Mouse (Mus musculus) MN1 (cell line): ENCODE data around the gene Tmpo.

ENCODE experiments used
- DNase-seq: peaks from one replicate; pipeline ENCODE4 v3.0.0-alpha.2; 2016; ENCODE audit warnings: low spot score

Gene Tmpo

DNA sequence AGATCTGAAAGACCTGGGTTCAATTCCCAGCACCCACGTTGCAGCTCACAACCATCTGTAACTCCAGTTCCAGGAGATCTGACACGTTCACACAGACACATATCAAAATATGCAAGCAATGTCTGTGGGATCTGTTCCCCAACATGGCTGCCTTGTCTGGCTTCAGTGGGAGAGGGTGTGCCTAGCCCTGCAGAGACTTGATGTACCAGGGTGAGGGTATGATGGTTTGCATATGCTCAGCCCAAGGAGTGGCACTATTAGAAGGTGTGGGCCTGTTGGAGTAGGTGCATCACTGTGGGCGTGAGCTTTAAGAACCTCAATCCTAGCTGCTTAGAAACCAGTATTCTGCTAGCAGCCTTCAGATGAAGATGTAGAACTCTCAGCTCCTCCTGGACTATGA, 75.1 kb downstream of the Tmpo start:
- DNase-seq, result no peak

DNA sequence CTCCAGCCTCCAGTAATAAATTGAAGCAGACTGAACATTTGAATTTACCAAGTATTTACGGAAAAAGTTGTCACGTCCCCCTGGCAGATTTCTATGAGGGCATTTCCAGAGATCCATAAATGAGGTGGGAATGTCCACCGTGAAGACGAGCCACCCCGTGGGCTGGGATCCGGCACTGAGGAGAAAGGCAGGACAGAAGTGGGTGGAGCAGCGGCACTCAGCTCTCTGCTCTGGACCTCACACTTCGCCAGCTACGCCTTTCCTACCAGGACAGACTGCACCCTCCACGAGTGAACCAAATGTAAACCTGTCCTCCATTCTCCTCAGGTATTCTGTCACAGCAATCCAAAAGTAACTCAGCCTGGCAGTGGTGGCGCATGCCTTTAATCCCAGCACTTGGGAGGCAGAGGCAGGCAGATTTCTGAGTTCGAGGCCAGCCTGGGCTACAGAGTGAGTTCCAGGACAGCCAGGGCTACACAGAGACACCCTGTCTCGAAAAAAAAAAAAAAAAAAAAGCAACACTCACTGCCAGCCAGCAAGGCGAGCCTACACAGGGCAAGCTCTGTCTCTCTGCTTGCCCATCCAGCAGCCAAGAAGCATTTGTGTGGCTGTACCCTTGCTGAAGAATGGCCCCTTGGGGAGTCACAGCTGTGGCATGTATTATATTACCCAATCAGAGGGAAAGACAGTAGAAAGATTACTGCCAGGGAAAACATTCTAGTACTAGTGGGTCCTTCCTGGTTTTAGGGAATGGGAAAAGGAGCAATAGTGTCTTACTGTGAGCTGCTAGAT, 78.1 kb downstream of the Tmpo start:
- DNase-seq, result no peak

DNA sequence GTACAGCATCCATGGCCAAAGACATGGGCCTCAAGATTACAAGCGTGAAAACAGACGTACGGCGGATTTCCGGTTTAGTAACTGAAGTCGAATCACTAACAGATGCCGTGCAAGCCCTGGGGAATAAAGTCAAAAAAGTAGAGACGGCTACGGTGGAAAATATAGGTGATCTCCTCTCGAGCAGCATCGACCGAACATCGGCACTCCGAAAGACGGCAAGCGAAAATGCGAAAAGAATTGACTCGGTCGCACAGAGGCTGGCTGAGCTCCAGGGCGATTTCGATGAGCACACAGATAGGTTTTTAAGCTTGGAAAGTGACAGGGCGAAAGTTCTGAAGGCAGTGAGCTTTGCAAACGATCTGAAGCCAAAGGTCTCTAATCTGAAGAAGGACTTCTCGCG, 79.2 kb downstream of the Tmpo start:
- no peak for DNase-seq

DNA sequence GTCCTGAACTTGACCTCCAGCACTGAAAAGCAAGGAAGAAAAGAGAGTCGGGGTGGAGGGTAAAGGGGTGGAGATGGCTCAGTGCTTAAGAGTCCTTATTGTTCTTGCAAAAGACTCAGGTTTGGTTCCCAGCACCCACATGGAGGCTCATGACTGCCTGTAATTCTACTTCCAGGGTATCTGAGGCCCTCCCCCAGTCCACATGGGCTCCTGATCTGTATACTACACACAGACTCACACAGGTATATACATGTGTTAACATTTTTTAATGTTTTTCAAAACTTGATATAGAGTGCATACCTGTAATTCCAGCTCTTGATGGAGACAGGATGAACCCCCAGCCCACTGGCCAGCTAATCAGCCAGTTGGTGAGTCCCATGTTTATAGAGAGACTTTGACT, 81.0 kb downstream of the Tmpo start:
- no peak for DNase-seq

DNA sequence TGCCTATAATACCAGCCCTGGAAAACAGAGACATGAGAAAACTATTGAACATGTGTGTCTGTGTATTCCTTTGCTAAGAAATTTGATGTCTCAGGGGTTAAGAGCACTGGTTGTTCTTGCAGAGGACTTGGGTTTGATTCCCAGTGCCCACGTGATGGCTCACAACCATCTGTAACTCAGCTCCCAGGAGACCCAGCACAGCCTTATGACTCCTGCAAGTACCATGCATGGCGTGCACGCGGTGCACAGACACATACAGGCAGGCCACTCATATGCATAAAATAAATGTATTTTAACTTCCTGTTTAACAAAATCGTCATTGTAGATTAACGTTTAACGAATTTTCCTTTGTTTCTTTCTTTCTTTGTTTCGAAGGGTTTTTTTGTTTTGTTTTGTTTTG, 83.1 kb downstream of the Tmpo start:
- DNase-seq, result no peak
